Mouse (Mus musculus) CH12.LX (cell line): ENCODE measurements at regions not wholly inside any gene's neighbourhood (a gene's known extent, or its start where the extent isn't known, plus 50 kb on each side); places are given as distances from the start of the nearest gene placed in this dataset.

ENCODE experiments used
- CHD1 ChIP-seq: IDR thresholded peaks from 2 replicates; pipeline ENCODE4 v1.6.1; 2012; ENCODE audit warnings: low read depth, low read length, improper control_type of control experiment, inconsistent platforms
- CTCF ChIP-seq, 2 experiments: IDR thresholded peaks in 1 of 2; conservative IDR thresholded peaks in 1 of 2; 2 replicates each; pipeline ENCODE4 v1.5.1; 2011 to 2012; ENCODE audit warnings: low read depth in 2 of 2, low read length in 2 of 2, improper control_type of control experiment in 1 of 2, inconsistent platforms in 1 of 2, mild to moderate bottlenecking in 1 of 2, moderate library complexity in 1 of 2
- MAX ChIP-seq: IDR thresholded peaks from 2 replicates; pipeline ENCODE4 v1.6.1; 2011; ENCODE audit warnings: low read length, improper control_type of control experiment
- MEF2A ChIP-seq: IDR thresholded peaks from 2 replicates; pipeline ENCODE4 v1.6.1; 2014; ENCODE audit warnings: low read depth, mild to moderate bottlenecking, inconsistent platforms, low read length, improper control_type of control experiment, borderline replicate concordance
- TBP ChIP-seq: conservative IDR thresholded peaks from 2 replicates; pipeline ENCODE4 v1.6.1; 2011; ENCODE audit warnings: low read depth, low read length, improper control_type of control experiment
- USF1 ChIP-seq: IDR thresholded peaks from 2 replicates; pipeline ENCODE4 v1.6.1; 2014; ENCODE audit warnings: low read depth, mild to moderate bottlenecking, inconsistent platforms, low read length, improper control_type of control experiment
- ZC3H11A ChIP-seq: IDR thresholded peaks from 2 replicates; pipeline ENCODE4 v1.6.1; 2012; ENCODE audit warnings: low read depth, mild to moderate bottlenecking, inconsistent platforms, low read length, improper control_type of control experiment
- ZMIZ1 ChIP-seq: IDR thresholded peaks from 2 replicates; pipeline ENCODE4 v1.6.1; 2012; ENCODE audit warnings: low read depth, mild to moderate bottlenecking, inconsistent platforms, low read length, improper control_type of control experiment

GRCm38 (mm10) chr14:87344540-87344939 is 71.9 kb upstream of the Tdrd3 start:
- no peak for TF ChIP-seq CHD1
- no peak for TF ChIP-seq MEF2A
- no peak for TF ChIP-seq ZC3H11A
- TF ChIP-seq USF1: no peak
- TF ChIP-seq MAX: no peak
- TF ChIP-seq CTCF (conservative IDR thresholded peaks at IDR 0.05 in 1 of 2, IDR thresholded peaks at IDR 0.05 in 1 of 2; ENCODE audit: low read depth in 2 of 2, low read length in 2 of 2): no peak
- TF ChIP-seq ZMIZ1: no peak
- TF ChIP-seq TBP: no peak
